Mouse (Mus musculus) cortical plate, adult 2 months (tissue): Measurements from ENCODE around the gene Id1. TPM values are rescaled to one million over a fixed set of nuclear protein-coding genes. Genes with fewer than 3 reads are reported as not detected.

Experiments used
- H3K27ac ChIP-seq: fragments of 200-500 bp; 2 replicates; pipeline ENCODE4 v1.5.1; 2012; ENCODE audit warnings: low read length, control low read depth, inconsistent platforms; ENCODE audit not compliant: insufficient read depth
- H3K4me1 ChIP-seq: fragments of 200-500 bp; 2 replicates; pipeline ENCODE4 v1.6.1; 2011; ENCODE audit warnings: low read length; ENCODE audit not compliant: control insufficient read depth, insufficient read depth
- H3K4me3 ChIP-seq: fragments of 200-500 bp; 2 replicates; pipeline ENCODE4 v1.5.1; 2011; ENCODE audit warnings: mild to moderate bottlenecking, low read length, control low read depth; ENCODE audit not compliant: insufficient read depth
- CTCF ChIP-seq: fragments of 200-500 bp; IDR thresholded peaks from 2 replicates; pipeline ENCODE4 v1.5.1; 2011; ENCODE audit warnings: mild to moderate bottlenecking, control low read depth, low read length; ENCODE audit not compliant: insufficient read depth; ENCODE audit errors: extremely low read depth
- POLR2A ChIP-seq: fragments of 200-500 bp; IDR thresholded peaks from 2 replicates; pipeline ENCODE4 v1.6.1; 2011; ENCODE audit warnings: mild to moderate bottlenecking, low read length, control low read depth; ENCODE audit not compliant: insufficient read depth; ENCODE audit errors: extremely low read depth
- polyA plus RNA-seq: library from polyadenylated mRNA; depleted of rRNA; stranded (reverse); fragments of >200 nt; gene quantifications from 2 replicates; pipeline ENCODE4 v1.2.3, GENCODE M21; 2012

The Id1 gene
- polyA plus RNA-seq, 1 experiment = 81.0 TPM

DNA sequence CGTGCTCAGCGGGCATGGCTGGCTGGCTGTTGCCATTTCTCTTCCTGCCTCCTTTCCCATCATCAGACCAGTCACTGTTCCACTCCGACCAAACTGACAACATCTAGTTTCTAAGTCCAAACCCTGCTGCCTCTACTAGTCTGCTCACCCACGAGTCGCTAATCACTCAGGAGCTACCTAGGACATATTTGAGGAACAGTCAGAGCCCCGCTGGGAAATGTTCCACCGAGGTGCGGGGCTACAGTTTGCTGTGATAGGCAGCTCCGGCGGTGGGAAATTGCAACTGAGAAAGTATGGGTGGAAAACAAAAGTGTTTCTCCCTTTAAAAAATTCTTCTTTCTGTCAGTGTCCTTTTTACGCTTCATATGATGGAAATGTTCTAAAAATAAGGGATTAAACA is 18.4 kb upstream of the Id1 start:
- TF ChIP-seq POLR2A = no peak
- TF ChIP-seq CTCF = no peak
- Histone ChIP-seq H3K4me1 (no peaks in the 10 kb centered on the region), H3K27ac (no peak overlapping the region), H3K4me3 (no peak overlapping the region)

DNA sequence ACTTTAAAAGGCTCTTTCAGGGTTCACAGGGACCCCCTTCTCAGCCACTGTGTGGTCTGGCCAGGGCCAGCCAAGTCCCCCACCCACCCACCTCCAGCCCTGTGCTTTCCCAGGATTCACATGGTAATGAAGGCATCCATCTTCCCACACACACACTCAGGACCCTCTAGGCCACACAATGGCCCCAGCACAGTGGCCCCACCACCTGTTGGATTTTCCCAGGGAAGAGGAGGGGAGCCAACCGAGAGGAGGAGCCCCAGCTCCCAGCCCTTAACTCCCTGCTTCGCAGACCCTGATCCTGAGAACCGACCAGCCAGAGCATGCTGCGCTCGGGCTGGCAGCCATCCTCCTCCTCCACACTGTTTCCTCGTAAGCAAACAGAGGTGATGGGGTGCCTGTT is 18.0 kb upstream of the Id1 start:
- no peak overlapping the region for H3K4me3 ChIP-seq
- no peaks in the 10 kb centered on the region for H3K4me1 ChIP-seq
- TF ChIP-seq POLR2A (no peak), CTCF (no peak)
- no peak overlapping the region for H3K27ac ChIP-seq

- Histone ChIP-seq H3K4me3 (no peak overlapping the region), H3K4me1 (no peaks in the 10 kb centered on the region), H3K27ac (no peak overlapping the region)
- TF ChIP-seq POLR2A = no peak
- TF ChIP-seq CTCF = no peak
These were observed 12.3 kb upstream of the Id1 start for GRCm38 (mm10) chr2:152723651-152724331.

GRCm38 (mm10) chr2:152724332-152724723 is 11.7 kb upstream of the Id1 start:
- Histone ChIP-seq H3K27ac (no peak overlapping the region), H3K4me3 (no peak overlapping the region), H3K4me1 (no peaks in the 10 kb centered on the region)
- TF ChIP-seq CTCF = no peak
- TF ChIP-seq POLR2A = no peak

DNA sequence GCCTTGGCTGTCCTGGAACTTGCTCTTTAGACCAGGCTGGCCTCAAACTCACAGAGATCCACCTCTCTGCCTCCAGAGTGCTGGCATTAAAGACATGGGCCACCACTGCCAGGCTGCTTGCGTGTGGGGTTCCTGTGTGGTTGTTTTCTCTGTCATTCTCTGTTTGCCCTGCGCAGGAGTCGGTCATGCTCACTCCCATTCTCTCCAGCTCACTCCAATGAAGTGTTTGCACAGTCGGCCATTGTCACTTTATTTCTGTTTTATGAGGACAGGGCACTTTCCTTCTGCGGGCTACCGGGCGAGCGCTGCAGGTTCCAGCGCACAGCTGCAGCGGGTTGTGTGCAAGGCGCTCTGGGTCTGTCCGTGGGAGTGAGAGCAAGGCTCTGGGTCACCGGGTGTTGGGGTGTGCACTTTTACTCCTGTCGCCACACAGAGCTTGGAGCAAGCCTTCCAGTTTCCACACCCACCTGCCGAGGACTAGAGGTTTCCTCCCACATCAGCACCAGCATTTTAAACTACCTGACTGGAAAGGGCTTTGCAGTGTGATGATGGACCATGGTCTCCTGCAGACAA is 10.8 kb upstream of the Id1 start:
- no peak for TF ChIP-seq CTCF
- Histone ChIP-seq H3K4me1 (no peaks in the 10 kb centered on the region; the same call in 1 of the 2 replicates), H3K4me3 (no peak overlapping the region), H3K27ac (no peak overlapping the region)

DNA sequence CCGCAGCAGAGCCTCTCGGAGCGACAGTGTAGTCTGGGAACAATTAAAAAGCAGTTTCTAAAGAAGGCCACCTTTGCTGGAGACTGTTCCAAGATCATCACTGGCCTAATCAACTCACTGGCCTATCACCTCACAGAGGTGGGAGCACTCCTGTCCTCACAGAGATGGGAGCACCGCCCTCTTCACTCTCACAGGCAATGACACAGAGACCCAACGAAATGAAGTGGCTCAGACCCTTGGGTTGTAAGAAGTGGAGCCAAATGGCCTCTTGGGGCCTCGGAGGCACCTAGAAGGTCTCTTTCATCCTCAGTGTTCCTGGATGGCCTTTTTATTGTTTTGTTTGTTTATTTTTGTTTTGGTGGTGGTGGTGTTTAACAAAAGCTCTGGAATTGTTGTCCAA is 9.8 kb upstream of the Id1 start:
- H3K4me3 ChIP-seq = no peak overlapping the region
- H3K27ac ChIP-seq = peak overlapping the region; percentile 37; the same call in 1 of the 2 replicates
- TF ChIP-seq POLR2A (no peak), CTCF (no peak)
- no peaks in the 10 kb centered on the region; the same call in 1 of the 2 replicates for H3K4me1 ChIP-seq

GRCm38 (mm10) chr2:152726751-152727335 is 9.2 kb upstream of the Id1 start:
- Histone ChIP-seq H3K4me3 (no peak overlapping the region), H3K27ac (peak overlapping the region; percentile 59), H3K4me1 (no peaks in the 10 kb centered on the region; the same call in 1 of the 2 replicates)
- TF ChIP-seq CTCF (no peak), POLR2A (no peak)

- no peak for TF ChIP-seq CTCF
- 0 out of 2 replicates have a peak, but pooled peaks have one; percentile 22 for TF ChIP-seq POLR2A
- Histone ChIP-seq H3K4me1 (no peaks in the 10 kb centered on the region; the same call in 1 of the 2 replicates), H3K4me3 (no peak overlapping the region), H3K27ac (peak overlapping the region; percentile 79)
These were observed 8.1 kb upstream of the Id1 start for GRCm38 (mm10) chr2:152727795-152728510.

GRCm38 (mm10) chr2:152728594-152728993 is 7.5 kb upstream of the Id1 start:
- no peak for TF ChIP-seq POLR2A
- no peak for TF ChIP-seq CTCF
- Histone ChIP-seq H3K27ac (peak overlapping the region; percentile 79), H3K4me3 (no peak overlapping the region), H3K4me1 (no peaks in the 10 kb centered on the region; the same call in 1 of the 2 replicates)
